Mouse (Mus musculus) olfactory bulb, adult 2 months (tissue): ENCODE data around the gene Gapdhs.
"Not testable (repeated sequence)": the region's sequence is repeated elsewhere in the genome, so short reads cannot be mapped to it uniquely, and the experiment has no call there.

Source experiments
- CTCF ChIP-seq: fragments of 200-500 bp; IDR thresholded peaks from 2 replicates; pipeline ENCODE4 v1.5.1; 2012; ENCODE audit warnings: low read depth, mild to moderate bottlenecking, low read length, moderate library complexity; ENCODE audit not compliant: insufficient read depth
- POLR2A ChIP-seq: fragments of 200-500 bp; IDR thresholded peaks from 2 replicates; pipeline ENCODE4 v1.6.1; 2012; ENCODE audit warnings: mild to moderate bottlenecking, low read depth, low read length, moderate library complexity; ENCODE audit not compliant: insufficient read depth

DNA sequence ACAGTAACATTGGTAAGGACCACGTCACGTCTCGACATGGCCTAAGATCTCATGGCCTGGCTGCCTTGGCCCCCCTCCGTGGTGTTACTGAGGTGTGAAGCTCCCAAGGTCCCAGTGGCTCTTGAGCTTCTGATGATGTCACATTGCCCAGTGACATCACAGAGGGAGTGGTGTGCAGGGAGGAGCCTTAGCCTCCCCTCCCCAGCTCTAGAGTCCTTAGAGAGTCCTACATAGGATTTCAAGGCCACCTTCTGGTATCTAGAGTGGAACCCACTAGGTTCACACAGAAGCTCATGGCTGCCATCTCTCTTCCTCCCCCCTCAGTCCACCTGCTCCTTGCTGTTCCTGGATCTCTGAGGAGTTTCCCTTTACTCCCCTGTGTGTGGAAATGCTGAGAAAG, at the start of gene Gapdhs:
- TF ChIP-seq CTCF, POLR2A: not testable (repeated sequence)
